Mouse (Mus musculus) midbrain, postnatal 0 days (tissue): ENCODE results near the gene Sox18. TPM values are rescaled to one million over a fixed set of nuclear protein-coding genes. Genes with fewer than 3 reads are reported as not detected.
A peak's percentile ranks its signal among the peaks of the same experiment; 100 is the strongest.

Source experiments
- ATAC-seq: fragments of 200-750 bp; cut with Nextera tagmentation; 2 replicates; pipeline ENCODE4 v1.8.0; 2017; ENCODE audit warnings: moderate number of reproducible peaks, mild to moderate bottlenecking, moderate TSS enrichment, moderate library complexity; ENCODE audit not compliant: low FRiP score
- DNase-seq: peaks from one replicate; pipeline ENCODE4 v3.0.0-alpha.2; 2015; ENCODE audit warnings: low spot score
- H3K27ac ChIP-seq: fragments of 300-500 bp; sonication (generic); 2 replicates; pipeline ENCODE4 v1.5.1; 2014; ENCODE audit warnings: low read depth, mild to moderate bottlenecking, low read length, mixed read lengths
- H3K27me3 ChIP-seq: fragments of 300-500 bp; sonication (generic); 2 replicates; pipeline ENCODE4 v1.6.1; 2014; ENCODE audit warnings: low read length, control low read depth, mixed read lengths; ENCODE audit not compliant: insufficient read depth
- H3K36me3 ChIP-seq: fragments of 300-500 bp; sonication (generic); 2 replicates; pipeline ENCODE4 v1.6.1; 2014; ENCODE audit warnings: low read length, control low read depth, mixed read lengths; ENCODE audit not compliant: insufficient read depth
- H3K4me1 ChIP-seq: fragments of 300-500 bp; sonication (generic); 2 replicates; pipeline ENCODE4 v1.6.1; 2014; ENCODE audit warnings: mild to moderate bottlenecking, control low read depth, antibody characterized with exemption, low read length, mixed read lengths; ENCODE audit not compliant: insufficient read depth
- H3K4me2 ChIP-seq: fragments of 300-500 bp; sonication (generic); 2 replicates; pipeline ENCODE4 v1.6.1; 2014; ENCODE audit warnings: low read depth, mild to moderate bottlenecking, low read length, mixed read lengths; ENCODE audit not compliant: poor library complexity, severe bottlenecking
- H3K4me3 ChIP-seq: fragments of 300-500 bp; sonication (generic); 2 replicates; pipeline ENCODE4 v1.5.1; 2014; ENCODE audit warnings: low read depth, mild to moderate bottlenecking, low read length, moderate library complexity
- H3K9ac ChIP-seq: fragments of 300-500 bp; sonication (generic); replicated peaks from 2 replicates; pipeline ENCODE4 v1.6.1; 2014; ENCODE audit warnings: mild to moderate bottlenecking, low read length, moderate library complexity, mixed read lengths; ENCODE audit not compliant: poor library complexity, severe bottlenecking
- H3K9me3 ChIP-seq: fragments of 300-500 bp; sonication (generic); 2 replicates; pipeline ENCODE4 v1.6.1; 2016; ENCODE audit warnings: low read length, control low read depth
- CTCF ChIP-seq: IDR thresholded peaks from 2 replicates; pipeline ENCODE4 v1.5.1; 2016; ENCODE audit warnings: antibody characterized with exemption, mild to moderate bottlenecking
- WGBS: fragments of 180-500 bp; shearing (Covaris S2); extraction: QIAGEN DNeasy Blood & Tissue Kit; methylation state at CpG from one replicate; pipeline ENCODE4 v1.1.7; 2014; 5-methylcytosine and 5-hydroxymethylcytosine counted together
- polyA plus RNA-seq: library from polyadenylated mRNA; unstranded; fragments of >200 nt; fragmentation: Nextera tagmentation; extraction: Ambion mirVana; gene quantifications from 2 replicates; pipeline ENCODE4 v1.2.1, GENCODE M21; 2015
- total RNA-seq: library from RNA; depleted of rRNA; stranded (reverse); fragments of >200 nt; gene quantifications from 2 replicates; pipeline ENCODE4 v1.2.3, GENCODE M21; 2014; rRNA removed

Sox18 gene
- total and polyA plus RNA-seq, 2 experiments from 2014 or later, result 9.2 to 15.4 TPM

DNA sequence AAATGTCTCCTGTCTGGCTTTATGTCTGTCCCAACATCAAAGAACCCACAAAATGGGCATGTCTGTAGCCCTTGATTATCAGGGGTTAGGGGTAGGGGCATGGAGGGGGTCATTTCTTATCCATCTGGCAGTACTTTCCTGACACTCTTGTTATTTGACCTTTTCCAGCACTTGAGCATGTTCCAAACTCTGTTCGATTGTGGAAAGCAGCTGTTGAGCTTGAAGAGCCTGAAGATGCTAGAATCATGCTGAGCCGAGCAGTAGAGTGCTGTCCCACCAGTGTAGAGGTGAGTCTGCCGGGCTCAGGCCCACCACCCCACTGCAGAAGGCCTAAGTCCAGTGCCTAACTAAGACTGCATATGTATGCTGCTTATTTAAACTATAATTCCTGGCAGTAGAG lies 35.6 kb downstream of the Sox18 start:
- DNase-seq (no peak), ATAC-seq (no peak)
- no peak overlapping the region for H3K27ac ChIP-seq
- no peaks in the 10 kb centered on the region for H3K4me1 ChIP-seq
- WGBS, result 94% methylated on average over 3 of the region's 3 CpGs
- no peak overlapping the region for H3K9ac ChIP-seq
- H3K4me3 ChIP-seq, result no peak overlapping the region
- no peak overlapping the region for H3K4me2 ChIP-seq
- no peaks in the 10 kb centered on the region for H3K9me3 ChIP-seq
- peaks cover 58% of the 10 kb centered on the region for H3K36me3 ChIP-seq
- TF ChIP-seq CTCF, result no peak
- no peaks in the 10 kb centered on the region for H3K27me3 ChIP-seq

DNA sequence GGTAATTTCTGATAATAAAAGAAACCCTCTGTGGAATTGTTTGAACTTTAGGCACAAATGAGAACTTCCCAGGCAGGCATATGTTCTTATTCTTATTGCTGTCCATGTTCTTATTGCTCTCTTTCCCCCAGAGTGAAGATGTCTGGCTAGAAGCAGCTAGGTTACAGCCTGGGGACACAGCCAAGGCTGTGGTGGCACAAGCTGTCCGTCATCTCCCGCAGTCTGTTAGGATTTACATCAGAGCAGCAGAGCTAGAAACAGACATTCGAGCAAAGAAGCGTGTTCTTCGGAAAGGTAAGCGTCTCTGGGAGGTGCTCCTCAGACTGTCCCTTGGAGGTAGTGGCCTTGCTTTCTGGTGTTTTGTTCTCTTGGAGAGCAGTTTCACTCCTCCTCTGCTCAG lies 38.8 kb downstream of the Sox18 start:
- Histone ChIP-seq H3K9ac (no peak overlapping the region), H3K36me3 (peaks cover 48% of the 10 kb centered on the region), H3K9me3 (no peaks in the 10 kb centered on the region), H3K27me3 (no peaks in the 10 kb centered on the region), H3K4me2 (no peak overlapping the region), H3K27ac (no peak overlapping the region), H3K4me1 (no peaks in the 10 kb centered on the region), H3K4me3 (no peak overlapping the region)
- WGBS, result 93% methylated on average over 6 of the region's 6 CpGs
- TF ChIP-seq CTCF, result no peak
- DNase-seq, result no peak
- ATAC-seq, result no peak

DNA sequence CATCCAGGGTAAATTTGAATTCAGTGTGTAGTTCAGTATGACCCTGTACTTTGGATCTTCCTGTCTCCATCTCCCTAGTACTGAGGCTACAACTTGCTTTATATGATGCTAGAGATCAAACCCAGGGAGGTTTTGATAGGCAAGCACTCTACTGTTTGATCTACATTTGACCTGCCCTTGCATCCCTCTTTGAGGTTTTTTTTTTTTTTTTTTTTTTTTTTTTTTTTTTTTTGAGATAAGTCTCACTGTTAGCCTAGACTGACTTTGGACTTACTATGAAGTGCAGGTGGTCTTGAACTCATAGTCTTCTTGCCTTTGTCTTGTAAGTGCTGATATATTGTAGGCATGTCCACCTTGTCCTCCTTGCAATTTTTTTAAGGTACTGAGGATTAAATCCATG lies 43.0 kb downstream of the Sox18 start:
- Histone ChIP-seq H3K27me3 (no peaks in the 10 kb centered on the region), H3K4me2 (no peak overlapping the region), H3K4me3 (no peak overlapping the region), H3K9ac (no peak overlapping the region), H3K9me3 (no peaks in the 10 kb centered on the region), H3K4me1 (no peaks in the 10 kb centered on the region), H3K27ac (no peak overlapping the region), H3K36me3 (peaks cover 25% of the 10 kb centered on the region; the same call in 1 of the 2 replicates)
- ATAC-seq (no peak), DNase-seq (no peak)
- no peak for TF ChIP-seq CTCF

DNA sequence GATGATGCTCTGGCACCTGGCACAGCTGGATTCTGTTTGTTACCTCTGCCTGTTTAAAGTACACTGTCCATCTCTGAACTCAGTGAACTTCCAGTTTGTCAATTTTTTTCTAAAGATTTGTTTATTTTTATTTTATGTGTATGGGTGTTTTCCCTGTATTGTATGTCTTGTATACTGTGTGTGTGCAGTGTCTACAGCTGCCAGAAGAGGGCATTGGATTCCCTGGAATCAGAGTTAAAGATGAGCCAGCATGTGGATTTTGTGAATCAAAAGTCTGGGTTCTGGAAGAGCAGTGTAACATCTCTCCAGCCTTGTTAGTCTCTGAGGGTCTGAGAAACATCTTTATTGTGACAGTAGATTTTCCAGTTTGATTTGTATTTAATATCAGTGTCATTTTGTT lies 48.0 kb downstream of the Sox18 start:
- no peak for ATAC-seq

More for the DNA sequence above, 48.0 kb downstream of the Sox18 start:
- Histone ChIP-seq H3K36me3 (peaks cover 31% of the 10 kb centered on the region), H3K27me3 (no peaks in the 10 kb centered on the region), H3K4me2 (no peak overlapping the region), H3K4me3 (no peak overlapping the region), H3K9me3 (no peaks in the 10 kb centered on the region), H3K9ac (no peak overlapping the region), H3K27ac (no peak overlapping the region), H3K4me1 (no peaks in the 10 kb centered on the region)
- DNase-seq, result peak; percentile 45
- peak; percentile 75 for TF ChIP-seq CTCF

Other genes with a start within 250 kb of the Sox18 start
- gene Zbtb46, start 212.2 kb downstream of the Sox18 start, total RNA-seq, result 25.8 and 29.8 TPM in 2 replicates
- gene Zbtb46, start 212.2 kb downstream of the Sox18 start, polyA plus RNA-seq, result 16.7 and 18.4 TPM in 2 replicates
- not detected in 2 replicates for gene Abhd16b, start 178.4 kb downstream of the Sox18 start, total RNA-seq
- gene Abhd16b, start 178.4 kb downstream of the Sox18 start, polyA plus RNA-seq, result not detected in 2 replicates
- gene Tpd52l2, start 174.5 kb downstream of the Sox18 start, total RNA-seq, result 69.5 and 85.6 TPM in 2 replicates
- gene Tpd52l2, start 174.5 kb downstream of the Sox18 start, polyA plus RNA-seq, result 112 and 116 TPM in 2 replicates
- gene Dnajc5, start 151.2 kb downstream of the Sox18 start, total RNA-seq, result 416 and 487 TPM in 2 replicates
- gene Dnajc5, start 151.2 kb downstream of the Sox18 start, polyA plus RNA-seq, result 303 and 316 TPM in 2 replicates
- gene Uckl1, start 86.7 kb downstream of the Sox18 start, total RNA-seq, result 49.8 and 63.9 TPM in 2 replicates
- 45.2 and 52.7 TPM in 2 replicates for gene Uckl1, start 86.7 kb downstream of the Sox18 start, polyA plus RNA-seq
- 34.4 and 39.3 TPM in 2 replicates for gene Prpf6, start 79.8 kb downstream of the Sox18 start, total RNA-seq
- gene Prpf6, start 79.8 kb downstream of the Sox18 start, polyA plus RNA-seq, result 40.5 and 40.6 TPM in 2 replicates
- gene Zfp512b, start 78.8 kb downstream of the Sox18 start, total RNA-seq, result 60.0 and 85.1 TPM in 2 replicates
- gene Zfp512b, start 78.8 kb downstream of the Sox18 start, polyA plus RNA-seq, result 81.1 and 99.7 TPM in 2 replicates
- gene Samd10, start 72.4 kb downstream of the Sox18 start, total RNA-seq, result 140 and 142 TPM in 2 replicates
- gene Samd10, start 72.4 kb downstream of the Sox18 start, polyA plus RNA-seq, result 174 and 179 TPM in 2 replicates
- gene Gm29797, start 14.6 kb downstream of the Sox18 start, total RNA-seq, result not detected in 2 replicates
- gene Gm29797, start 14.6 kb downstream of the Sox18 start, polyA plus RNA-seq, result not detected in 2 replicates
- 50.8 and 54.4 TPM in 2 replicates for gene Tcea2, start 8.7 kb upstream of the Sox18 start, total RNA-seq
- 61.9 and 68.2 TPM in 2 replicates for gene Tcea2, start 8.7 kb upstream of the Sox18 start, polyA plus RNA-seq
- gene Rgs19, start 22.3 kb upstream of the Sox18 start, total RNA-seq, result 51.2 and 65.2 TPM in 2 replicates
- gene Rgs19, start 22.3 kb upstream of the Sox18 start, polyA plus RNA-seq, result 63.6 and 69.4 TPM in 2 replicates
- gene Lkaaear1, start 26.8 kb upstream of the Sox18 start, total RNA-seq, result not detected in 2 replicates
- not detected in 2 replicates for gene Lkaaear1, start 26.8 kb upstream of the Sox18 start, polyA plus RNA-seq
- gene Oprl1, start 43.4 kb upstream of the Sox18 start, total RNA-seq, result 195 and 210 TPM in 2 replicates
- gene Oprl1, start 43.4 kb upstream of the Sox18 start, polyA plus RNA-seq, result 88.1 and 93.6 TPM in 2 replicates
- gene Myt1, start 91.7 kb upstream of the Sox18 start, total RNA-seq, result 47.7 and 57.4 TPM in 2 replicates
- gene Myt1, start 91.7 kb upstream of the Sox18 start, polyA plus RNA-seq, result 5.5 and 7.6 TPM in 2 replicates
- gene Pcmtd2, start 166.2 kb upstream of the Sox18 start, total RNA-seq, result 28.9 and 37.4 TPM in 2 replicates
- 21.6 and 22.5 TPM in 2 replicates for gene Pcmtd2, start 166.2 kb upstream of the Sox18 start, polyA plus RNA-seq
- 46.9 and 55.3 TPM in 2 replicates for gene Polr3k, start 192.7 kb upstream of the Sox18 start, total RNA-seq
- gene Polr3k, start 192.7 kb upstream of the Sox18 start, polyA plus RNA-seq, result 69.9 and 70.9 TPM in 2 replicates